Mouse (Mus musculus): ENCODE results near the gene Atoh8. TPM values are rescaled to one million over a fixed set of nuclear protein-coding genes. Genes with fewer than 3 reads are reported as not detected.
A peak's percentile ranks its signal among the peaks of the same experiment; 100 is the strongest.

The Atoh8 gene
- polyA plus RNA-seq, 1 experiment: 9.1 TPM

DNA sequence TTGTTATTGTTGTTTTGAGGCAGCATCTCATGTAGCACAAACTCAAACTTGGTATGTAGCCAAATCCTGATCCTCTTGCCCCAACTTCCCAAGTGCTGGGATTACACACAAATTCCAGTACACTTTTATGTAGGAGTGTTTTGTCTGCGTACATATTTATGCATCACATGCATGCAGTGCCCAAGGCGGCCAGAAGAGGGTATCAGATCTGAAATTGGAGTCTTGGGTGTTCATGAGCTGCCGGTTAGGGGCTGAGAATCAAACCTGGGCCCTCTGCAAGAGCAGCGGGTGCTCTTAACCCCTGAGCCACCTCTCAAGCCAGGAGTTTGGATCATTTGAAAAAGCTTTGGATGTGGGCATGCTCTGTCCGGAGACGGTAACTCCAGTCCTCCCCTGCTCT lies 40.8 kb upstream of the Atoh8 start:
- no peak overlapping the region for H3K4me3 ChIP-seq (ENCODE audit: low read depth, low read length)
- TF ChIP-seq POLR2A (IDR thresholded peaks at IDR 0.05; ENCODE audit: low read depth, low read length): no peak
- TF ChIP-seq CTCF (IDR thresholded peaks at IDR 0.05; ENCODE audit: extremely low read depth, insufficient read length, insufficient replicate concordance, low read depth, low read length): no peak
- no peaks in the 10 kb centered on the region for H3K4me1 ChIP-seq (ENCODE audit: control insufficient read depth, insufficient read depth, insufficient read length, low read length)
- 95% methylated on average over 6 of the region's 6 CpGs for WGBS
- H3K27me3 ChIP-seq (ENCODE audit: control insufficient read depth, insufficient read depth, low read length): no peaks in the 10 kb centered on the region
- H3K36me3 ChIP-seq (ENCODE audit: control insufficient read depth, insufficient read depth, low read length): no peaks in the 10 kb centered on the region
- 0 out of 2 replicates have a peak overlapping the region, but pooled peaks have one; percentile 84 for H3K27ac ChIP-seq (ENCODE audit: insufficient read depth, low read depth, low read length)

GRCm38 (mm10) chr6:72275527-72275926 lies 40.1 kb upstream of the Atoh8 start:
- no peak for TF ChIP-seq CTCF (IDR thresholded peaks at IDR 0.05; ENCODE audit: extremely low read depth, insufficient read length, insufficient replicate concordance, low read depth, low read length)
- TF ChIP-seq POLR2A (IDR thresholded peaks at IDR 0.05; ENCODE audit: low read depth, low read length): no peak
- H3K4me1 ChIP-seq (ENCODE audit: control insufficient read depth, insufficient read depth, insufficient read length, low read length): no peaks in the 10 kb centered on the region
- no peak overlapping the region for H3K4me3 ChIP-seq (ENCODE audit: low read depth, low read length)
- no peaks in the 10 kb centered on the region for H3K36me3 ChIP-seq (ENCODE audit: control insufficient read depth, insufficient read depth, low read length)
- no peaks in the 10 kb centered on the region for H3K27me3 ChIP-seq (ENCODE audit: control insufficient read depth, insufficient read depth, low read length)
- H3K27ac ChIP-seq (ENCODE audit: insufficient read depth, low read depth, low read length): no peak overlapping the region
- 76% methylated on average over 4 of the region's 4 CpGs for WGBS

GRCm38 (mm10) chr6:72273153-72273552 lies 37.8 kb upstream of the Atoh8 start:
- WGBS: 57% methylated on average over 6 of the region's 6 CpGs
- TF ChIP-seq POLR2A (IDR thresholded peaks at IDR 0.05; ENCODE audit: low read depth, low read length) (no peak), CTCF (IDR thresholded peaks at IDR 0.05; ENCODE audit: extremely low read depth, insufficient read length, insufficient replicate concordance, low read depth, low read length) (no peak)
- no peak overlapping the region for H3K4me3 ChIP-seq (ENCODE audit: low read depth, low read length)
- H3K4me1 ChIP-seq (ENCODE audit: control insufficient read depth, insufficient read depth, insufficient read length, low read length): no peaks in the 10 kb centered on the region
- no peaks in the 10 kb centered on the region for H3K36me3 ChIP-seq (ENCODE audit: control insufficient read depth, insufficient read depth, low read length)
- no peaks in the 10 kb centered on the region for H3K27me3 ChIP-seq (ENCODE audit: control insufficient read depth, insufficient read depth, low read length)
- no peak overlapping the region for H3K27ac ChIP-seq (ENCODE audit: insufficient read depth, low read depth, low read length)

- no peak overlapping the region for H3K4me3 ChIP-seq (ENCODE audit: low read depth, low read length)
- 68% methylated on average over 10 of the region's 10 CpGs for WGBS
- H3K36me3 ChIP-seq (ENCODE audit: control insufficient read depth, insufficient read depth, low read length): no peaks in the 10 kb centered on the region
- TF ChIP-seq CTCF (IDR thresholded peaks at IDR 0.05; ENCODE audit: extremely low read depth, insufficient read length, insufficient replicate concordance, low read depth, low read length): no peak
- TF ChIP-seq POLR2A (IDR thresholded peaks at IDR 0.05; ENCODE audit: low read depth, low read length): no peak
- no peak overlapping the region for H3K27ac ChIP-seq (ENCODE audit: insufficient read depth, low read depth, low read length)
- H3K4me1 ChIP-seq (ENCODE audit: control insufficient read depth, insufficient read depth, insufficient read length, low read length): no peaks in the 10 kb centered on the region
- no peaks in the 10 kb centered on the region for H3K27me3 ChIP-seq (ENCODE audit: control insufficient read depth, insufficient read depth, low read length)
Observed at GRCm38 (mm10) chr6:72272161-72272696, 36.9 kb upstream of the Atoh8 start.

- no peaks in the 10 kb centered on the region for H3K36me3 ChIP-seq (ENCODE audit: control insufficient read depth, insufficient read depth, low read length)
- no peaks in the 10 kb centered on the region for H3K27me3 ChIP-seq (ENCODE audit: control insufficient read depth, insufficient read depth, low read length)
- H3K4me3 ChIP-seq (ENCODE audit: low read depth, low read length): no peak overlapping the region
- H3K27ac ChIP-seq (ENCODE audit: insufficient read depth, low read depth, low read length): no peak overlapping the region
- no peak for TF ChIP-seq POLR2A (IDR thresholded peaks at IDR 0.05; ENCODE audit: low read depth, low read length)
- no peak for TF ChIP-seq CTCF (IDR thresholded peaks at IDR 0.05; ENCODE audit: extremely low read depth, insufficient read length, insufficient replicate concordance, low read depth, low read length)
- H3K4me1 ChIP-seq (ENCODE audit: control insufficient read depth, insufficient read depth, insufficient read length, low read length): no peaks in the 10 kb centered on the region
- 42% methylated on average over 11 of the region's 11 CpGs for WGBS
Observed at GRCm38 (mm10) chr6:72270952-72271519, 35.7 kb upstream of the Atoh8 start.

- H3K4me3 ChIP-seq (ENCODE audit: low read depth, low read length): no peak overlapping the region
- no peaks in the 10 kb centered on the region for H3K36me3 ChIP-seq (ENCODE audit: control insufficient read depth, insufficient read depth, low read length)
- TF ChIP-seq CTCF (IDR thresholded peaks at IDR 0.05; ENCODE audit: extremely low read depth, insufficient read length, insufficient replicate concordance, low read depth, low read length) (no peak), POLR2A (IDR thresholded peaks at IDR 0.05; ENCODE audit: low read depth, low read length) (no peak)
- no peaks in the 10 kb centered on the region for H3K4me1 ChIP-seq (ENCODE audit: control insufficient read depth, insufficient read depth, insufficient read length, low read length)
- no peak overlapping the region for H3K27ac ChIP-seq (ENCODE audit: insufficient read depth, low read depth, low read length)
- 65% methylated on average over 5 of the region's 5 CpGs for WGBS
- H3K27me3 ChIP-seq (ENCODE audit: control insufficient read depth, insufficient read depth, low read length): no peaks in the 10 kb centered on the region
Observed at GRCm38 (mm10) chr6:72270258-72270657, 34.9 kb upstream of the Atoh8 start.

GRCm38 (mm10) chr6:72268149-72268847 lies 32.9 kb upstream of the Atoh8 start:
- Histone ChIP-seq H3K4me1 (ENCODE audit: control insufficient read depth, insufficient read depth, insufficient read length, low read length) (no peaks in the 10 kb centered on the region), H3K4me3 (ENCODE audit: low read depth, low read length) (no peak overlapping the region), H3K36me3 (ENCODE audit: control insufficient read depth, insufficient read depth, low read length) (no peaks in the 10 kb centered on the region), H3K27ac (ENCODE audit: insufficient read depth, low read depth, low read length) (no peak overlapping the region), H3K27me3 (ENCODE audit: control insufficient read depth, insufficient read depth, low read length) (no peaks in the 10 kb centered on the region)
- WGBS: 79% methylated on average over 9 of the region's 9 CpGs
- TF ChIP-seq POLR2A (IDR thresholded peaks at IDR 0.05; ENCODE audit: low read depth, low read length) (no peak), CTCF (IDR thresholded peaks at IDR 0.05; ENCODE audit: extremely low read depth, insufficient read length, insufficient replicate concordance, low read depth, low read length) (no peak)
